Mouse (Mus musculus): ENCODE data around the gene Slc30a1.

DNA sequence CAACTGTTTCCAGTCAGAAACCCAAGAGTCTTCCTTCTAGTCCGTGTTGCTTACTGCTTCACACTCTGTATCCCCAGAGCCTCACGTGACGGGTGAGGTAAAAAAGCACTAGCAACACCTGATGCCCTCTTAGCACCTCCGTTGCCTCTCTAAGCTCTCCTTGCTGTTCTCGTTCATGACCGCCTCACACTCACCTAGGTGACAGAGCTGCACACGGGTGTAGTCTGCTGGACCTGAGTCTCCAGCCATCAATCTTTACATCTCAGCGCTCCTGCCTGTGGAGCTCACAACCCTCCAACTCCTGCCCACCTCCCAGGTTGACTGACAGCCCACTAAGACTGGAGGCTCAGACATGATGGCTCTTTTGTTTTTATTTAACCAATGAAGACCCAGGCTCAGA, 41.2 kb downstream of the Slc30a1 start:
- TF ChIP-seq CTCF (IDR thresholded peaks at IDR 0.05; ENCODE audit: low read depth, low read length) = no peak
- TF ChIP-seq POLR2A (IDR thresholded peaks at IDR 0.05; ENCODE audit: extremely low read depth, insufficient read depth, low read length) = no peak
